Mouse (Mus musculus) cerebellum, postnatal 10 days (tissue): ENCODE data around the gene Ticrr.

ENCODE experiments used
- DNase-seq, 2 experiments: peaks; one replicate each; pipeline ENCODE4 v3.0.0; 2021; ENCODE audit warnings: mixed read lengths in 2 of 2

The Ticrr gene

GRCm38 (mm10) chr7:79696495-79696894 is 36.5 kb downstream of the Ticrr start:
- DNase-seq, result no peak

- DNase-seq, result no peak
These were observed 42.8 kb downstream of the Ticrr start for GRCm38 (mm10) chr7:79702755-79703154.

DNA sequence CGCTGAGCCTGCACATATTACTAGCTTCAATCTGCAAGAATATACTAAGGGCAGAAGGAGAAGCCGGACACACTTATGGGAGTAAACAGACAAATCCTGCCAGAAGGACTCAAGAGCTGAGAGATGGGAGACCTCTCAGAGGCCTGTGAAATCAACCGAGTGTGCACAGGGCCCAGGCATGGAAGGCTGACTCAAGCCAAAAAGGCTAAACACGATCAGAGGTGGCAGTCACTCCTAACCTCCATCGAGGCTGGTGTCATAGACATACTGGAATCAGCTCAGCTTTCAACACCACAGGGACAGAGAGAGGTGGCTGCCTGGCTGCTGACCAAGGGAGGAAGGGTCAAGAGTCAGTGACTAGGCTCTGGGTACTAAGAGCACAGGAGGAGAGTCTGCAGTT is 45.2 kb downstream of the Ticrr start:
- no peak for DNase-seq

GRCm38 (mm10) chr7:79710130-79710607 is 50.2 kb downstream of the Ticrr start:
- peak; percentile 85 for DNase-seq

GRCm38 (mm10) chr7:79710831-79711230 is 50.8 kb downstream of the Ticrr start:
- DNase-seq, result peak in 1 of 2 experiments; percentile 42

- peak; percentile 78 to 86 for DNase-seq
These were observed 55.4 kb downstream of the Ticrr start, which contains the start of gene Kif7 for GRCm38 (mm10) chr7:79715187-79715981. Gene Kif7, minus strand, starts transcription at chr7:79715720.

- DNase-seq, result peak; percentile 57 to 60
These were observed 61.5 kb downstream of the Ticrr start for GRCm38 (mm10) chr7:79721386-79721977.

GRCm38 (mm10) chr7:79727091-79727490 is 67.1 kb downstream of the Ticrr start:
- peak; percentile 71 to 73 for DNase-seq

DNA sequence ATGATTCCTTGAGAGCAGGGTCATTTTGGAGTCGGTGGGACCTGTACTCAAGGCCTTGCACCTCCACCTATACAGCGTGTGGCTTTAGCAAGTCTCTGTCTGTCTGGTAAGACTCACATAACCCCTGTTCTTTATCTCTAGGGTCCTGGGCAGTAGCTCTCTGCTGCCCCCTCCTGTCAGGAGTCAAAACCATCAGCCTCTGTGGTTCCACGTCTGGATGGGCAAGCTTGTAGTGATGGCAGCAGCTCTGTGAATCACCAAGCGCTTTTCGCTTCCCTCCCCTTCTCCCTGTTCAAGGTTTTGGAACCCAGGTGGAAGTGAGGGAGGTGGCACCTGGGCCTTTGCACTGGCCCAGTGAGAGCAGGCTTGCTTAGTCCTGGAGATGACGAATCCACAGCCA is 68.2 kb downstream of the Ticrr start:
- peak; percentile 62 to 69 for DNase-seq

GRCm38 (mm10) chr7:79729169-79729568 is 69.2 kb downstream of the Ticrr start:
- DNase-seq, result peak; percentile 81 to 82

DNA sequence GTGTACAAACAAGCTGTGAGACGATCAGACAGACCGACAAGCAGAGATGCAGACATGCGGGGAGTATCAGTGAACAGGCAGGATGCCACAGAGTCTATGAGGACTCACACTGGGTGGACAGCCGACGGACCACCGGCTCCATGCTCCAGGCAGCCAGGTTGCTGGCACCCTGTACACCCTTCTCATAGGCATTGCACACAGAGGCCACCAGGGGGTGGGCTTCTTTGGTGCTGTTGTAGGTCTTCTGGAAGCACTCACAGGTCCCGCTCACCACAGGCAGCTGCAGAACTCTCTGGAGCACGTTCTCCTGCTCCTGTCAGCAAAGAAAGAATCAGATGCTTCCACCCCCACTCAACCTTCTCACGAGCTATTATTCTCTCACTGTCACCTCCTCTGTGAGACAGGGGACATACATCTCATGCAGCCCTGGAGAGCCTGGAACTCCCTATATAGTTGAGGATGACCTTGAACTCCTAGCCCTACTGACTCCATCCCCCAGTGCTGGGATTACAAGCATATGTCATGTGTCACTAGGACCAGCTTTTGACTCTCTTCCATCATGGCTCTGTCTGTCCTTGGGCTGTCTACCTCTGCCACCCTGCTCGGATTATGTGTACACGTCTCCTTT is 69.9 kb downstream of the Ticrr start:
- peak; percentile 30 to 34 for DNase-seq

DNA sequence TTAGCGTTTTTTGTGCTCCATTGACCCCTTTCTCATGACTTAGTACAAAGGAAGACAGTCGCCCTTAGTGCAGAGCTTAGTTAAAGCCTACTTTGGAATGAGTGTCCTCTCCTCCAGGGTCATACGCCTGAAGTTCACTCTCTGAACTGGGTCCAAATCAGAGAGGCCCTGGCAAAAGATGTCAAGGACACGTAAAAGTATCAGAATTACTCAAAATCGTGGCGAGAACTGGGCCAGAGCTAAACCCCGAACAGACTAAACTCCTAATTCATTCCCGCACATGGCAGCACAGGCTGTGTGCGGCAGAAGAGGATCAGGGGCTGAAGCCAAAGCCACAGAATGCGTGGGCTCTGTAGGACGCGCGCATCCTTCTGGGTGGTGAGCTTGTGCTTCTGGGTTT is 71.4 kb downstream of the Ticrr start:
- DNase-seq, result no peak

DNA sequence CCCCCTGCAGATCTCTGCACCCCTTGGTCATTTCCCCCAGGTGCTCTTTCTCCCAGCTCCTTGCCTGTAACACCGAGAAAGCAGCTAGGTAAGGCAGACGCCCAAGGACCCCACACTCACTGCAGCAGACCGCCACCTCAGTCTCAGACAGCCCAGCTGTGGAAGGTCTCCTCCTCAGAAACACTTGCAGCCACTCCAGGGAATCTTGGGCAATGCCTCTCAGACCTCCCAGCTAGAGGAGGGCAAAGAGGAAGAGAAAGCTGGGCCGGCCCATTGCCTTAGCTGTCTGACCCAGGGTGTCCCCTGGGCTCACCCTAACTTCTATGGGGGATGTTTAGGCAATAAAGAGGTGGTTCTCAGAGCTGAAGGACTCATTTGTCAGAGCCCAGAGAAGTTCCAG is 72.6 kb downstream of the Ticrr start, which contains the start of gene Plin1:
Plin1 (minus strand) TSS at position 282 of the 400 bp plus-strand sequence.
- DNase-seq, result no peak

- peak; percentile 48 to 54 for DNase-seq
These were observed 74.6 kb downstream of the Ticrr start for GRCm38 (mm10) chr7:79734563-79734962.

GRCm38 (mm10) chr7:79736511-79736910 is 76.5 kb downstream of the Ticrr start:
- no peak for DNase-seq

- DNase-seq, result no peak
These were observed 78.9 kb downstream of the Ticrr start for GRCm38 (mm10) chr7:79738913-79739312.

DNA sequence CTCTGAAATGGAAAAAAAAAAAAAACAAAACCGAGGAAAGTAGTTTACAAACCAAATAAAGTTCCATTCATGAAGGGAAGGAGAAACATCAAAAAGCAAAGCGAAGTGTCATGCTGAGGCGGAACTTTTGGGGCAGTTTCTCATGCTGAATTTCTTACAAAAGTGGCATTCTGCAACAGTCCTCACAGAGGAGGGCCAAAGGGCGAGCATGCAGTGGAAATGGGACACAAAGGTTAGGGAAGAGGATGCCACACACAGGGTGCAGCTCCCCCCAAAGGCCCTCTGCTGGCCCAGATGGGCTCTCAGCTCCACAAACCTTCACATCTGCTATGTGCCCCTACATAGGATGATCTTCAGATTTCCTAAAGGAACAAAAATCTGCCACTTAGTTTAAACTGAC is 80.3 kb downstream of the Ticrr start:
- DNase-seq, result no peak

DNA sequence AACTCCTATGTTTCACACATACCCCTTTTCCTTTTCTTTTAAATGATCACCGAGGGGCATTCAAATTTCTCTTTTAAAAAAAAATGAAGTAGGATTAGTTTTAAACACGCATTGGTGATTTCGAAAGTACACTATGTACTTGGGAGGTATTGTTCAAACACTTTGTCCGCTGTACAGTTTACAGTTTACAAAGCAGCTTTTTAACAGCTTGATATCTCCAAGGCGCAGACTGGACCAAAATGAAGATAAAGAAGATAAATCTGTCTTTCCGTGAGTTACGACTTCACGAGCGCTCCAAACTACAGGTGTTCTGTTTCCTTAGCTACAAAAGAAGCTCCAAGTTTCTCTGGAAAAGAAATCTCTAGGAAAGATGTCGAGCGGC is 82.3 kb downstream of the Ticrr start:
- DNase-seq, result no peak

DNA sequence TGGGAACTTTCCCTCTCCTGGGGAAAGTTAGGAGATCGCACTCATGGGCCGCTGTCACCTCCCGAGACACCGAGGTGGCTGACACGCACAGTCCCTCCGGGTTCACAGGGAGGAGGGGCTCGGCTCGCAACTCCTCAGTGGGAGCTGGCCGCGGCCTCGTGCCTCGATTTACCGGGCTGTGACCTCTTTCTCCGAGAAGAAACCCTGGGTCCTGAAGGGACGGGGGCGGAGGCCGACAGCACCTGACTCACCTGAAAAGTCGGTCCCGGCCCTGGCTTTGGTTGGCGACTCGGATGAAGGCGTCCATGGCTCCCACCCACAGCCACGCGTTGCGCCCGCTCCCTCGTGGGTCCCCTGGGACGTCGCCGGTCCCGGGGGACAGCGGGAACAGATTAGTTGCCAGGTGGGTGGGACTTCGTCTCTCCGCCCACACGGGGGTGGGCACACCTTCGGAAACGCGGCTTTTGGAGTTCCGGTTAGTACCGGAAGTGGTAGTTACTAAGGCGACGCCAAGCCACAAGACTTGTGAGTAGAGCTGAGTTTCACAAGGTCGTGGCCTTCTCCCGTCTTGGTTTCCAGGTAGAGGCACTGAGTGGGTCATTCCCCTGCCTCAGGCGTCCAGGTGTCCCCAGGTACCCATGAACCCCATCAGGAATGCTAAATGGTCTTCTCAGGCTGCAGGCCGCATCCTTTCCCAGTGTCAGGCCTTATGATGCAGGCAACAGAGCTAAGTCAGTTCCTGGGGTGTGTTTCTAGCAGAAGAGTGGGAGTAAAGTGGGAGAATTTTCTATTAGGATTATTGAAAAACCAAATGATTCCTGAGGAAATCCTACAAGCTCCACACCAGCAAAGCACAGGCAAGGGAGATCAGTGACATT is 82.9 kb downstream of the Ticrr start, which contains the start of the genes Pex11a and Wdr93:
Pex11a (minus strand) TSS at position 473 of the 878 bp plus-strand sequence.
Wdr93 (plus strand) TSS at position 505 of the 878 bp plus-strand sequence.
- peak; percentile 84 to 85 for DNase-seq

DNA sequence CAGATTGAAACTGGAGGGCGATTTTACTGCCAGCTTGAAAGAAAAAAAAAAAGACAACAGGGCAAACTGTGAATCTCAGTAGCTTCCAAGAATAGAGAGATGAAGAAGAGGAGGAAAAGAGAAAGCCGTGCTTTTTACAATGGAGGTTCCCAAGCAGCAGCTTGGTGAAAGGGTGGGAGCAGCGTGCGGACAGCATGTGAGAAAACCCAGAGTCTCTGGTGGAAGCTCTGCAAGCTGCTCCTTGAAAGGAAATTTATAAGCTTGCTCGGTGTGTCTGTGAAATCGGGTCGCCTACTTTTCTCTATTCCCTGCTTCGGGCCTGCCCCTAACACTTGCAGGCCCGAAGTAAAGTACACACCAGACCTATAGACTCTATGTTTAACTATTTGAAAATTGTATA is 84.1 kb downstream of the Ticrr start:
- DNase-seq, result no peak

DNA sequence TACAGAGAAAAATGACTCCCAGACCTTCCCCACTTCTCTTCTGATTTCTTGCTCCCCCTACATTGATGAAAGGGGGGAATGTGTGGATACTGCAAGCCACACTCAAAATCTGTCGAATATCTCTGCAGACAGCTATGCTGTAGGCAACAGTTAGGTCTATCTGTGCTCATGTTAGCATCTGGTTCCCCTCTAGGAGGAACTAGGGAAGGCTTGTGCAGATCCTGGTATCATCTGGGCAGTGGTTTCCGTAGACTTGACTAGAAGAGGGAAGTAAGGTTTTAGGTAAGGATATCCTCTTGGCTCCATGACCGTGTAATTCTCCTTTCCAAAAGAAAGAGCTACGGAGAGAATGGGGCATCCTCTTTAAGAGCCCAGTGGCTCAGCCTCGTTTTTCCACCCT is 84.6 kb downstream of the Ticrr start:
- no peak for DNase-seq

- DNase-seq, result no peak
These were observed 87.7 kb downstream of the Ticrr start for GRCm38 (mm10) chr7:79747659-79748058.
